ENCODE assay signal across 7 mouse cellular contexts in the genomic region with DNA sequence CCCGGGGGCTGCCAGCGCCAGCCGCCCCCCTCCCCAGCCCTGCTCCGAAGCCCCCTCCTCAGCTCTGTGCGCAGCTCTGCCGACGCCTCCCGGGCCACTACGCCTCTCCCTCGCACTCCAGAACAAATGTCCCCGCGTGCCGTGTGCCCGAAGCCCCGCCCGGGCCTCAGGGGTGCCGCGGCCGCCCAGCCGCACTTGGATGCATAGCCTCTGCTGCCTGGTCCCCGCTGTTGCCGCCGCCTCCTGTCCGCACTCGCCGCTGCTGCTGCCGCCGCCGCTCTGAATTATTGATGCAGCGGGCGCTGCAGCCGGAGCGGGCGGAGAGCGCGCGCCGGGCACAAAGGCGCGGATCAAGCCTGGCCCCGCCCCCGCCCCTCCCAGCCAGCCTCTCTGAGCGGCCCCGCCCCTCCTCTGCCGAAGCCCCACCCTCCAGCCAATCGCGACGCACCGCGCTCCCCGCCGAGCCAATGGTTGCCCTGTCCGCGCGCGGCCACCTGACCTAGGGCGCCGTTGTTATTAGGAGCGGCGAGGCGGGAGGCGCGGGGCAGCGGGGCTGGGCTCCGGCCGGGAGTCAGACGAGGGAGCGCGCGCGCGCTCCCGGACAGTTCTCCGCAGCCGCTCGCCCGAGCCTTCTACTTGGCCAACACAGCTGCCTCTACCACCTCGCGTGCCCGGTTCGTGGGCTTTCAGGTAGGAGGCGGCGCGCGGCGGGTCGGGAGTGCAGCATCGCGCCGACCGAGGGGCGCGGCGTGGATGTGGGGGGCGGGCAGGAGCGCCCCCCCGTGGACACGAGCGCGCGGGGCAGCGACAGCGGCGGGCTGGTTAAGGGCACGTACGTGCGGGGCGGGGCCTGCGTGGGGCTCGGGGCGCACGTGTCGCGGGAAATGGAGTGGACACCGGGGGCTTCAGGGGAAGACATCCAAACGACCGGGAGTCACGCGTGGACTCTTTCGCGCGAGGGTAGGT. TPM values are rescaled to one million over a fixed set of nuclear protein-coding genes. Genes with fewer than 3 reads are reported as not detected.
DNase-seq lines count a peak whose midpoint lies in the region; ATAC-seq lines count a peak whose summit lies in the region.

A gene (minus strand): TSS at position 339 of the 966 bp plus-strand sequence.

- peak; percentile 48 for DNase-seq in c-Kit-positive CD71-positive TER-119-negative erythroid progenitor cells, embryonic 14.5 days (ENCODE audit: low read depth)
- DNase-seq in heart, embryonic 10.5 days (ENCODE audit: low spot score), result peak; percentile 95
- DNase-seq in spleen, postnatal 14 days (ENCODE audit: low spot score in 2 of 2), result peak; percentile 15 to 32

- ATAC-seq in erythroblast, adult 5-6 weeks (replicated peaks; ENCODE audit: low FRiP score, poor library complexity, severe bottlenecking), result peak; percentile 72; the same call in 1 of the 2 replicates
- peak; percentile 97 for ATAC-seq in kidney, embryonic 14.5 days (ENCODE audit: low FRiP score, low TSS enrichment)
- peak; percentile 88 for ATAC-seq in limb, embryonic 12.5 days (ENCODE audit: insufficient number of reproducible peaks, insufficient read depth, low FRiP score, low TSS enrichment, low read depth)
- ATAC-seq in midbrain, embryonic 13.5 days, result peak; percentile 94

- peaks cover 45% of the 10 kb centered on the region for H3K4me1 ChIP-seq in heart, embryonic 10.5 days
- H3K4me1 ChIP-seq in kidney, embryonic 14.5 days (ENCODE audit: control insufficient read depth, insufficient read depth, low read length), result peaks cover 28% of the 10 kb centered on the region; the same call in 1 of the 2 replicates
- peaks cover 48% of the 10 kb centered on the region for H3K4me1 ChIP-seq in limb, embryonic 12.5 days (replicated peaks)
- peaks cover 75% of the 10 kb centered on the region for H3K4me1 ChIP-seq in midbrain, embryonic 13.5 days (replicated peaks)

- peak within 1 kb of the TSS; percentile 81 for H3K4me2 ChIP-seq in kidney, embryonic 14.5 days (replicated peaks; ENCODE audit: low read depth, low read length)
- H3K4me2 ChIP-seq in limb, embryonic 12.5 days, result peak within 1 kb of the TSS; percentile 95
- peak within 1 kb of the TSS; percentile 95 for H3K4me2 ChIP-seq in midbrain, embryonic 13.5 days (replicated peaks)

- H3K27ac ChIP-seq in heart, embryonic 10.5 days, result peak within 1 kb of the TSS; percentile 25
- H3K27ac ChIP-seq in kidney, embryonic 14.5 days (ENCODE audit: low read depth, low read length), result no peak within 1 kb of the TSS
- no peak within 1 kb of the TSS for H3K27ac ChIP-seq in limb, embryonic 12.5 days
- peak within 1 kb of the TSS; percentile 76 for H3K27ac ChIP-seq in midbrain, embryonic 13.5 days

- WGBS in heart, embryonic 10.5 days, result under 1% methylated on average over 120 of the region's 122 CpGs
- WGBS in kidney, embryonic 14.5 days, result 1% methylated on average over 93 of the region's 122 CpGs
- WGBS in limb, embryonic 12.5 days, result under 1% methylated on average over 103 of the region's 122 CpGs
- under 1% methylated on average over 108 of the region's 122 CpGs for WGBS in midbrain, embryonic 13.5 days

- H3K4me3 ChIP-seq in heart, embryonic 10.5 days, result peak within 1 kb of the TSS; percentile 70
- H3K4me3 ChIP-seq in kidney, embryonic 14.5 days (ENCODE audit: low read length), result peak within 1 kb of the TSS; percentile 46
- H3K4me3 ChIP-seq in limb, embryonic 12.5 days (replicated peaks), result peak within 1 kb of the TSS; percentile 54
- H3K4me3 ChIP-seq in midbrain, embryonic 13.5 days (replicated peaks), result peak within 1 kb of the TSS; percentile 67

- no peaks in the 10 kb centered on the region for H3K36me3 ChIP-seq in heart, embryonic 10.5 days
- H3K36me3 ChIP-seq in kidney, embryonic 14.5 days (ENCODE audit: control insufficient read depth, insufficient read depth, low read length), result no peaks in the 10 kb centered on the region
- no peaks in the 10 kb centered on the region for H3K36me3 ChIP-seq in limb, embryonic 12.5 days
- no peaks in the 10 kb centered on the region for H3K36me3 ChIP-seq in midbrain, embryonic 13.5 days

- peak within 1 kb of the TSS; percentile 45 for H3K9ac ChIP-seq in kidney, embryonic 14.5 days (ENCODE audit: low read depth, low read length)
- H3K9ac ChIP-seq in limb, embryonic 12.5 days (replicated peaks), result peak within 1 kb of the TSS; percentile 65
- peak within 1 kb of the TSS; percentile 71 for H3K9ac ChIP-seq in midbrain, embryonic 13.5 days (replicated peaks)

- H3K9me3 ChIP-seq in heart, embryonic 10.5 days, result no peaks in the 10 kb centered on the region
- H3K9me3 ChIP-seq in kidney, embryonic 14.5 days (ENCODE audit: control insufficient read depth, low read length), result no peaks in the 10 kb centered on the region
- no peaks in the 10 kb centered on the region for H3K9me3 ChIP-seq in limb, embryonic 12.5 days
- no peaks in the 10 kb centered on the region for H3K9me3 ChIP-seq in midbrain, embryonic 13.5 days

- peaks cover 93% of the 10 kb centered on the region for H3K27me3 ChIP-seq in heart, embryonic 10.5 days (ENCODE audit: insufficient read depth, poor library complexity, severe bottlenecking)
- peaks cover 91% of the 10 kb centered on the region for H3K27me3 ChIP-seq in kidney, embryonic 14.5 days (ENCODE audit: control insufficient read depth, insufficient read depth, low read length)
- H3K27me3 ChIP-seq in limb, embryonic 12.5 days, result peaks cover 88% of the 10 kb centered on the region
- H3K27me3 ChIP-seq in midbrain, embryonic 13.5 days, result peaks cover 70% of the 10 kb centered on the region

RNA-seq across cellular contexts. Expression of the gene that starts here (rescaled TPM):
- 0.42 TPM in 1 of 2 replicates, not detected in the other for total RNA-seq in erythroblast, adult 5-6 weeks (2015; ENCODE audit: low replicate concordance)
- not detected in 2 replicates for total RNA-seq in erythroblast, adult 5-6 weeks (2017; ENCODE audit: low replicate concordance)
- 0.16 and 0.85 TPM in 2 replicates for polyA plus RNA-seq in heart, embryonic 10.5 days (2016; fragmentation: Nextera tagmentation; extraction: Ambion mirVana)
- polyA plus RNA-seq in kidney, embryonic 14.5 days (2014; fragmentation: Nextera tagmentation; extraction: Ambion mirVana), result 0.19 TPM in 1 of 2 replicates, not detected in the other
- 3.8 and 4.2 TPM in 2 replicates for polyA plus RNA-seq in limb, embryonic 12.5 days (2016; fragmentation: Nextera tagmentation; extraction: Ambion mirVana)
- 11.3 and 12.9 TPM in 2 replicates for polyA plus RNA-seq in midbrain, embryonic 13.5 days (2015; fragmentation: Nextera tagmentation; extraction: Ambion mirVana)

Comparison
In these comparisons a context has a peak if more than half of its experiments do, and no peak if none do; other contexts are left out.
1. Peak in ATAC-seq in erythroblast, adult 5-6 weeks; RNA of the gene not detected or under 1 TPM.
2. Peak in DNase-seq, H3K4me3 ChIP-seq and H3K27ac ChIP-seq in heart, embryonic 10.5 days; RNA of the gene not detected or under 1 TPM.
3. Peak in ATAC-seq, H3K4me3 ChIP-seq, H3K9ac ChIP-seq and H3K4me2 ChIP-seq in kidney, embryonic 14.5 days; RNA of the gene not detected or under 1 TPM.
4. DNase-seq: peak in every context shown above with its lines; median percentile 95 in heart, embryonic 10.5 days; 48 in c-Kit-positive CD71-positive TER-119-negative erythroid progenitor cells, embryonic 14.5 days; 24 in spleen, postnatal 14 days.